Mouse (Mus musculus): ENCODE measurements around the gene Cdkn3.
"Not testable (repeated sequence)": the region's sequence is repeated elsewhere in the genome, so short reads cannot be mapped to it uniquely, and the experiment has no call there.

Cdkn3 gene

GRCm38 (mm10) chr14:46760355-46761029 lies at the start of gene Cdkn3:
Gene Cdkn3, plus strand, starts transcription at chr14:46760541.
- in situ Hi-C loops (cut with MboI, MseI) = no loop called here

DNA sequence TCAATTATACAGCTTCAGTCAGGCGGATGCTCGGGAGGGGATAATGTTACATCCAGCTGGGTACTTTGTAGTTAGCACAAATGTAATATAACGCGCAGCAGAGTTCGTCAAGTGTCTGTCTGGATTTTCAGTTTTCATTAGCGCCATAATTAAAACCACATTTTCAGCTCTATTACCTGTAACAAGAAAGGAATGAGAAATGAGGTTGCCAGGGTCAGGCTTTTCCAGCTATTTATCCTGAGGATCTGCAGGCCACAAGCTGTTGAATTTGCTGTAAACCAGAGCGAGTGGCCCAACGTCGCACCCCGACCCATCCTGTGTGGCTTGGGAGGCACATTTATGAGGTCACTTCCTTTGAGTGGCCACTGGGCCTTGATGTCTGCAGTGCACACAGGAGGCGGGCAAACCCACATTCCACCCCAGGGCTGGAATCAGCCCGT lies 41.8 kb upstream of the Cdkn3 start:
- in situ Hi-C loops (cut with MboI, MseI) = loop anchor here (25.0 kb wide), 1 partner anchor 831 kb away; no protein-coding TSS in a partner anchor

DNA sequence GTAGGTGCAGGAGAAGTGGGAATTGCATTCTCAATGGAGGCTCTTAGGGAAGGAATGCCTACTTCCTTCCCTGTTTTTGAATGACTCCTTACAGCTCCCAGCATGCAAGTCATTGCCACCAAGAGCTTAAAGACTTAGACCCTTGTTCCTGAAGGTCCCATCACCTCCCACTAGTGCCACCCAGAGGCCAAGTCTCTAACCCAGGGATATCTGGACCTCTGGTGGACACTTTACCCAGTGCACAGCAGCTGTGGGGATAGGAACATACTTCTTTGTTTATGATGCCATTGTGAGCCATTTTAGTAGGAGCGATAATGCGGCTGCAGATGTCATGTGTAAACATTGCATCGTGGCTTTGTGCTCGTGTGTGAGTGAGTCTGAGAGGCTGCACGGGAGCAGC lies 38.3 kb upstream of the Cdkn3 start:
- in situ Hi-C loops (cut with MboI, MseI) = loop anchor here (10.0 to 25.0 kb wide), 2 partner anchors 727 to 835 kb away; no protein-coding TSS in a partner anchor

- in situ Hi-C loops (cut with MboI, MseI) = loop anchor here (10.0 to 25.0 kb wide), 2 partner anchors 729 to 837 kb away; no protein-coding TSS in a partner anchor
Observed at GRCm38 (mm10) chr14:46723828-46724227, 36.5 kb upstream of the Cdkn3 start.

- in situ Hi-C loops (cut with MboI, MseI) = loop anchor here (10.0 to 25.0 kb wide), 2 partner anchors 730 to 838 kb away; no protein-coding TSS in a partner anchor
Observed at GRCm38 (mm10) chr14:46724941-46725340, 35.4 kb upstream of the Cdkn3 start.

- in situ Hi-C loops (cut with MboI, MseI) = loop anchor here (10.0 kb wide), 1 partner anchor 731 kb away; no protein-coding TSS in a partner anchor
Observed at GRCm38 (mm10) chr14:46725743-46726142, 34.6 kb upstream of the Cdkn3 start.

DNA sequence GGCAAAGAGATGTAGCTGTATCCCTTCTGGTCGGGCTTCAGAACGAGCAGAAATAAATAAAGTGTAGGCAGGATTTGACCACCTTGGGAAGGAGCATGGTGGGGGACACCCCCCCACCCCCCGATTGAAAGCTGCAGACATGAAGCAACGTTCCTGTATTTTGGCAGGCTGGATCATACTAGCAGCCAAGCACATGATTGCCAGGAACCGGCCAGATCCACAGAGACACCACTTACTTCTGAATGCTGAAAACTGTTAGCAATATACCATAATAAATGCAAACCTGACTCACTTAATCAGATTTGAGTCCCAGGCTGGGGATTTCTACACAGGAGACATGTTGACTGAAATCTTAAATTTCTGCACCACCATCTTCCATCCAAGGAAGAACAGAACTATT lies 26.1 kb upstream of the Cdkn3 start:
- in situ Hi-C loops (cut with MboI, MseI) = no loop called here

DNA sequence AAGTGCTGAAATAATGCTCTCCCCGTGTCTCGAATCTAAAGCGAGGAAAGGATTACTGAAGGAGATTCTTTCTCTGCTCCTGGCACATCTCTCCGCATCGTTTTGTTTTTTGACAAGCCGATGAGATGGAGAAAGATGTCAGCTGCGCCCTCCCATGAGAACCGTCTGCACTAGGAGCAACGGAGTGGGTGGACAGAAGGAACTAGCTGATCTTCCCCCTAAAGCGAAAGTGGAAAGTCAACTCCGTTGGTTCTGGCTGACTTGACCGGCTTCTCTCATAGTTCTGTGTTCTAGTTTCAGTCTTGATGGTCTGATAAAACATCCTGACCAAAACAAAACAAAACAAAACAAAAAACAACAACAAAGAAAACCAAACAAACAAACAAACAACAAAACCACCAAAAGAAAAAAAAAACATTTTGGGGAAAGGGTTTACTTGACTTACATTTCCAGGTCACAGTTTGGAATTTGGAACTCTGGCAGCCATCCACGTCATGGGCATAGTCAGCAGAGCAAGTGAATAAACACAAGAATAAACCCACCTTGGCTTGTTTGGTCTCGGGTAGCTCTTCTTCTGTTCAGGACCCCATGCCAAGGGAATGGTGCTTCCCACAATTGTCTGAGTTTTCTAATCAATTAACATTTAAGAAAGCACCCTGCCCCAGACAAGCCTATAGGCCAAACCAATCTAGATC lies 25.4 kb upstream of the Cdkn3 start:
- in situ Hi-C loops (cut with MboI, MseI) = no loop called here

DNA sequence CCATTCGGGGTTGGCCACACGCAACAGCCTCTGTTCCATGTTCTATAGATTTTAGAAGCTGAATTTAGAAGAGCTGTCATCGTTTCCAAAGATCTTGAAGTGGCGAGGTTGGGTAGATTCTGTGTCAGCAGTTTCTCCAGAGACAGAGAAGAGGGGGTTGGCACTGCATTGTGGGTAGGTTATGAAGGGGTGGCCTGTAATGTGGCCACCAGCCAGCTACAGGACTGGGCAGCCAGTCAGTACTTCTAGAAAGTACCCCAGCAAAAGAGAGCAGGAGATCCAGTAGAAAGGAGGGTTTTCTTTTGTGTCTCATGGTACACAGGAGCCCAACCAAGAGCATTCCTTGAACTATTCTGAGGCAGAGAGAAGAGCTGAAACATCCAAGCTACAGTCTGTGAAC lies 24.0 kb upstream of the Cdkn3 start:
- in situ Hi-C loops (cut with MboI, MseI) = no loop called here

GRCm38 (mm10) chr14:46737346-46737745 lies 23.0 kb upstream of the Cdkn3 start:
- in situ Hi-C loops (cut with MboI, MseI) = not testable (repeated sequence)

- in situ Hi-C loops (cut with MboI, MseI) = no loop called here
Observed at GRCm38 (mm10) chr14:46742674-46743073, 17.7 kb upstream of the Cdkn3 start.

- in situ Hi-C loops (cut with MboI, MseI) = no loop called here
Observed at GRCm38 (mm10) chr14:46745413-46745812, 14.9 kb upstream of the Cdkn3 start.

DNA sequence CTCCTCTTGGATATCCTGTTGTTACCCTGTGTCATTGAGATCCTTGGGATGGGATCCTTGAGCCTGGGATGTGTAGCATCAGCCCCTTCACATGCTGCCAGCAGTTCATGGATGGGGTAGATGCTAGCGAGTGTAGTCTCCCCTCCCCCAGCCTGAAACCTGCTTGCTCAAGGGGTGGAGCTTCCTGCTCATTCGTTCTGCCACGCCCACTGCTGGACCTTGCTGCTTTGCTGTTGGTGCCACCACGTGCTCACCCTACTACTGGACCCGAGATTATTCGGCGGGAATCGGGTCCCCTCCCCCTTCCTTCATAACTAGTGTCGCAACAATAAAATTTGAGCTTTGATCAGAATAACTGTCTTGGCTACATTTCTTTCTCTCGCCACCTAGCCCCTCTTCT lies 6.0 kb upstream of the Cdkn3 start:
- in situ Hi-C loops (cut with MboI, MseI) = loop anchor here (10.0 kb wide), 1 partner anchor 1360 kb away; no protein-coding TSS in a partner anchor

DNA sequence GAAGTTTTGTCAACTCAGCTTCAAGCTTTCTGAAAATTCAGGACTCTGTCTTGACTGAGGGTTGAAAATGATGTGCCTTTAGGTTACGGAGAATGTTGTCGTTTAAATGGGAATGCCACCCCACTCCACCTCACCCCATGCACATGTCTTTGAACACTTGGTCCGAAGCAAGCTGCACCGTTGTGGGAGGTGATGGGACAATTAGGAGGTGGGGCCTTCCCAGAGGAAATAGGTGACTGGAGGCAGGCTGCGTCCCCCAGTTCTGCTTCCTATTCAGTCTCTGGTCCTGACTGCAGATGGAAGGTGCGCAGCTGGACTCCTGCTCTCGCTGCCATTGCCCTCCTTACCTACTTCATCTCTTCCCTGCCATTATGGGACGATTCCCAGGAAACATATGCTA lies 4.5 kb upstream of the Cdkn3 start:
- in situ Hi-C loops (cut with MboI, MseI) = loop anchor here (10.0 kb wide), 1 partner anchor 1361 kb away; no protein-coding TSS in a partner anchor

GRCm38 (mm10) chr14:46757736-46758135 lies 2.6 kb upstream of the Cdkn3 start:
- in situ Hi-C loops (cut with MboI, MseI) = loop anchor here (10.0 kb wide), 1 partner anchor 1363 kb away; no protein-coding TSS in a partner anchor

- in situ Hi-C loops (cut with MboI, MseI) = loop anchor here (10.0 kb wide), 1 partner anchor 1365 kb away; no protein-coding TSS in a partner anchor
Observed at GRCm38 (mm10) chr14:46759970-46760354, 379 bp upstream of the Cdkn3 start.

DNA sequence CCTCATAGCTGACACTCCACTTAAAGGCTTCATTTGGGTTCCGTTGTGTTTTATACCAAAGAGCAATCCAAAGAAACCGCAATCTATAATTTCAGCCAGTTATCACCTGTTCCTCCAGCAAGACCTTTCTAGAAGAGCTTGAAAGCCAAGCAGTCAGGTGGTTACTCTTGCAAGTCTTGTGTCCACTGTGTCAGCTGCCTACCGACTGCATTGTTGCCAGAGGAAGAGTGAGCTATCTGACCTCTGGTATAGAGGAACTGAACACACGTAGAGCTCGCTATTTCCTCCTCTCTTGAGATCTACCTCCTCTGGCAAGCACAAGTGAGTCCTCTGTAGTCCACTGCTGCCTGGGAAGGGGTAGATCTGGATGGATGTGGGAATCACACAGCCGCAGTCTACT lies 845 bp downstream of the Cdkn3 start:
- in situ Hi-C loops (cut with MboI, MseI) = no loop called here

DNA sequence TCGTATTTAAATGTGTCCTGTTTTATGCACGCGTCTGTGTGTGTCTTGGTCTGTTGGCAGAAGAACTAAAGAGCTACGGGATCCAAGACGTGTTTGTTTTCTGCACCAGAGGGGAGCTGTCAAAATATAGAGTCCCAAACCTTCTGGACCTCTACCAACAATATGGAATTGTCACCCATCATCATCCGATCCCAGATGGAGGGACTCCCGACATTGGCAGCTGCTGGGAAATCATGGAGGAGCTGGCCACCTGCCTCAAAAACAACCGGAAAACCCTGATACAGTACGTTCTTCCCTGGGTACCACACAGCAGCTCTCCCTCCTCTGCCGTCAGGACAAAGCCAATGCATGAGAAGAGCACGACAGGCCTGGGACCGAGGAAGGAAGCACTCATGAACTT lies 6.8 kb downstream of the Cdkn3 start:
- in situ Hi-C loops (cut with MboI, MseI) = no loop called here

GRCm38 (mm10) chr14:46770036-46770435 lies 9.7 kb downstream of the Cdkn3 start:
- in situ Hi-C loops (cut with MboI, MseI) = no loop called here

- in situ Hi-C loops (cut with MboI, MseI) = no loop called here
Observed at GRCm38 (mm10) chr14:46778756-46779155, 18.4 kb downstream of the Cdkn3 start.

- in situ Hi-C loops (cut with MboI, MseI) = no loop called here
Observed at GRCm38 (mm10) chr14:46779217-46779616, 18.9 kb downstream of the Cdkn3 start.

DNA sequence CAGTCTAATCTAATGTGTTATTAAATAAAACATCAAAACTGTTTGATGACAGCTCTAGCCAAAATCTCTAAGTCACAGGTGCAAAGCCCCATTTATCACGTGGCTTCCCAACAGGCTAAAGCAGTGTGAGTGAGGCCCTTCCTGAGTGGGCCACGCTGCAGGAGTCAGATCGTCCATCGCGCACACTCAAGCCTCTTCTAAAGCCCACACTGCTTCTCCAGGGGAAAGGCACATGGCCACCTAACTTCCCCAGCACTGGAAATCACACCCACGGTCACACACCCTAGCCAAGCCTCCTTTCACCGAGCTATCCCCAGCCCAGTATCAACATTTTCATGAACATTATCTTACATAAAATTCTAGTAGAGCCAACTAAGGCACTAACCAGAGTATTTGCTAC lies 20.7 kb downstream of the Cdkn3 start:
- in situ Hi-C loops (cut with MboI, MseI) = no loop called here

Data from T-helper 2 cell (primary cell).